Mouse (Mus musculus) MEL (cell line): ENCODE results near the gene Epb41l2.

Experiments
- CTCF ChIP-seq, 3 experiments: IDR thresholded peaks in 2 of 3; conservative IDR thresholded peaks in 1 of 3; 2 replicates each; pipeline ENCODE4 v1.5.1; 2011 to 2012; ENCODE audit warnings: low read length in 3 of 3, low read depth in 2 of 3, mild to moderate bottlenecking in 2 of 3, improper control_type of control experiment in 1 of 3, inconsistent platforms in 1 of 3, mixed read lengths in 1 of 3, moderate library complexity in 1 of 3; ENCODE audit not compliant: control insufficient read depth in 1 of 3, insufficient read depth in 1 of 3, poor library complexity in 1 of 3, severe bottlenecking in 1 of 3
- EP300 ChIP-seq, 2 experiments: IDR thresholded peaks; 2 replicates each; pipeline ENCODE4 v1.6.1; 2011; ENCODE audit warnings: improper control_type of control experiment in 2 of 2, low read length in 2 of 2, low read depth in 1 of 2, mild to moderate bottlenecking in 1 of 2
- HCFC1 ChIP-seq: IDR thresholded peaks from 2 replicates; pipeline ENCODE4 v1.6.1; 2012; ENCODE audit warnings: low read depth, mild to moderate bottlenecking, inconsistent platforms, low read length, improper control_type of control experiment, moderate library complexity
- POLR2AphosphoS5 ChIP-seq: IDR thresholded peaks from 2 replicates; pipeline ENCODE4 v1.6.1; 2012; ENCODE audit warnings: low read depth, borderline replicate concordance, mild to moderate bottlenecking, inconsistent platforms, low read length, moderate library complexity, mixed read lengths
- SIN3A ChIP-seq: IDR thresholded peaks from 2 replicates; pipeline ENCODE4 v1.6.1; 2012; ENCODE audit warnings: low read length, improper control_type of control experiment, inconsistent platforms
- USF1 ChIP-seq: IDR thresholded peaks from 2 replicates; pipeline ENCODE4 v1.6.1; 2014; ENCODE audit warnings: low read depth, mild to moderate bottlenecking, inconsistent platforms, low read length, improper control_type of control experiment, moderate library complexity

GRCm38 (mm10) chr10:25471944-25472343, 112.3 kb downstream of the Epb41l2 start:
- TF ChIP-seq POLR2AphosphoS5, result no peak
- TF ChIP-seq HCFC1, result no peak
- no peak for TF ChIP-seq USF1
- no peak for TF ChIP-seq EP300 (IDR thresholded peaks at IDR 0.05; ENCODE audit: low read depth in 1 of 2, low read length in 2 of 2)
- no peak for TF ChIP-seq CTCF (IDR thresholded peaks at IDR 0.05 in 2 of 3, conservative IDR thresholded peaks at IDR 0.05 in 1 of 3; ENCODE audit: control insufficient read depth in 1 of 3, insufficient read depth in 1 of 3, low read depth in 2 of 3, low read length in 3 of 3, poor library complexity in 1 of 3, severe bottlenecking in 1 of 3)
- TF ChIP-seq SIN3A, result no peak
